Mouse (Mus musculus) MEL (cell line): ENCODE measurements at regions not wholly inside any gene's neighbourhood (a gene's known extent, or its start where the extent isn't known, plus 50 kb on each side); places are given as distances from the start of the nearest gene placed in this dataset.

Experiments
- DNase-seq: peaks from one replicate; pipeline ENCODE4 v3.0.0; 2011; ENCODE audit warnings: low read depth, low spot score
- H3K27ac ChIP-seq: 2 replicates; pipeline ENCODE4 v1.5.1; 2012; ENCODE audit warnings: low read depth, mild to moderate bottlenecking, control low read depth, low read length, moderate library complexity; ENCODE audit not compliant: control insufficient read depth
- H3K27me3 ChIP-seq, 2 experiments: fragments of 150-350 bp in 1 of 2; sonication (generic) in 1 of 2; 2 replicates each; pipeline ENCODE4 v1.6.1; 2012; ENCODE audit warnings: low read length in 2 of 2, mild to moderate bottlenecking in 2 of 2, improper control_type of control experiment in 1 of 2, moderate library complexity in 1 of 2; ENCODE audit not compliant: insufficient read depth in 2 of 2, control insufficient read depth in 1 of 2
- H3K36me3 ChIP-seq, 2 experiments: 2 replicates each; pipeline ENCODE4 v1.6.1; 2012 to 2014; ENCODE audit warnings: low read length in 2 of 2, improper control_type of control experiment in 1 of 2, inconsistent platforms in 1 of 2, mild to moderate bottlenecking in 1 of 2; ENCODE audit not compliant: insufficient read depth in 2 of 2, control insufficient read depth in 1 of 2
- H3K4me1 ChIP-seq, 2 experiments: fragments of 150-350 bp in 1 of 2; sonication (generic) in 1 of 2; 2 replicates each; pipeline ENCODE4 v1.6.1; 2012; ENCODE audit warnings: low read length in 2 of 2, improper control_type of control experiment in 1 of 2, mild to moderate bottlenecking in 1 of 2; ENCODE audit not compliant: insufficient read depth in 2 of 2, control insufficient read depth in 1 of 2
- H3K4me3 ChIP-seq, 2 experiments: fragments of 150-350 bp in 1 of 2; sonication (generic) in 1 of 2; 2 replicates each; pipeline ENCODE4 v1.5.1; 2012; ENCODE audit warnings: low read depth in 2 of 2, low read length in 2 of 2, mild to moderate bottlenecking in 2 of 2, moderate library complexity in 2 of 2, control low read depth in 1 of 2, improper control_type of control experiment in 1 of 2; ENCODE audit not compliant: control insufficient read depth in 1 of 2, insufficient read depth in 1 of 2
- H3K79me2 ChIP-seq: 2 replicates; pipeline ENCODE4 v1.6.1; 2012; ENCODE audit warnings: mild to moderate bottlenecking, low read length, moderate library complexity; ENCODE audit not compliant: control insufficient read depth, poor library complexity, insufficient read depth
- H3K9ac ChIP-seq: 2 replicates; pipeline ENCODE4 v1.6.1; 2012; ENCODE audit warnings: low read depth, mild to moderate bottlenecking, control low read depth, low read length, moderate library complexity; ENCODE audit not compliant: control insufficient read depth, poor library complexity, severe bottlenecking
- H3K9me3 ChIP-seq: fragments of 150-350 bp; sonication (generic); replicated peaks from 2 replicates; pipeline ENCODE4 v1.6.1; 2012; ENCODE audit warnings: mild to moderate bottlenecking, low read length, improper control_type of control experiment, moderate library complexity; ENCODE audit not compliant: insufficient read depth
- BHLHE40 ChIP-seq: IDR thresholded peaks from 2 replicates; pipeline ENCODE4 v1.6.1; 2012; ENCODE audit warnings: low read depth, mild to moderate bottlenecking, inconsistent platforms, low read length, improper control_type of control experiment, borderline replicate concordance
- CTCF ChIP-seq, 3 experiments: IDR thresholded peaks in 2 of 3; conservative IDR thresholded peaks in 1 of 3; 2 replicates each; pipeline ENCODE4 v1.5.1; 2011 to 2012; ENCODE audit warnings: low read length in 3 of 3, low read depth in 2 of 3, mild to moderate bottlenecking in 2 of 3, improper control_type of control experiment in 1 of 3, inconsistent platforms in 1 of 3, mixed read lengths in 1 of 3, moderate library complexity in 1 of 3; ENCODE audit not compliant: control insufficient read depth in 1 of 3, insufficient read depth in 1 of 3, poor library complexity in 1 of 3, severe bottlenecking in 1 of 3
- E2F4 ChIP-seq: IDR thresholded peaks from 2 replicates; pipeline ENCODE4 v1.6.1; 2011; ENCODE audit warnings: low read depth, low read length, improper control_type of control experiment, borderline replicate concordance
- EP300 ChIP-seq, 2 experiments: IDR thresholded peaks; 2 replicates each; pipeline ENCODE4 v1.6.1; 2011; ENCODE audit warnings: improper control_type of control experiment in 2 of 2, low read length in 2 of 2, low read depth in 1 of 2, mild to moderate bottlenecking in 1 of 2
- GABPA ChIP-seq: IDR thresholded peaks from 2 replicates; pipeline ENCODE4 v1.6.1; 2012; ENCODE audit warnings: low read depth, mild to moderate bottlenecking, inconsistent platforms, low read length, improper control_type of control experiment, moderate library complexity
- GATA1 ChIP-seq: IDR thresholded peaks from 2 replicates; pipeline ENCODE4 v1.6.1; 2011; ENCODE audit warnings: low read depth, low read length, improper control_type of control experiment
- HCFC1 ChIP-seq: IDR thresholded peaks from 2 replicates; pipeline ENCODE4 v1.6.1; 2012; ENCODE audit warnings: low read depth, mild to moderate bottlenecking, inconsistent platforms, low read length, improper control_type of control experiment, moderate library complexity
- JUND ChIP-seq: IDR thresholded peaks from 2 replicates; pipeline ENCODE4 v1.6.1; 2011; ENCODE audit warnings: low read depth, mild to moderate bottlenecking, improper control_type of control experiment, low read length
- KAT2A ChIP-seq: conservative IDR thresholded peaks from 2 replicates; pipeline ENCODE4 v1.6.1; 2012; ENCODE audit warnings: low read depth, low read length, improper control_type of control experiment, inconsistent platforms
- MAFK ChIP-seq: IDR thresholded peaks from 2 replicates; pipeline ENCODE4 v1.6.1; 2011; ENCODE audit warnings: low read depth, mild to moderate bottlenecking, low read length, improper control_type of control experiment, borderline replicate concordance
- MAX ChIP-seq: IDR thresholded peaks from 2 replicates; pipeline ENCODE4 v1.6.1; 2011; ENCODE audit warnings: low read length, improper control_type of control experiment
- MEF2A ChIP-seq: IDR thresholded peaks from 2 replicates; pipeline ENCODE4 v1.6.1; 2014; ENCODE audit warnings: low read depth, mild to moderate bottlenecking, inconsistent platforms, low read length, improper control_type of control experiment; ENCODE audit not compliant: poor library complexity, insufficient replicate concordance, severe bottlenecking; ENCODE audit errors: extremely low read depth
- MXI1 ChIP-seq: IDR thresholded peaks from 2 replicates; pipeline ENCODE4 v1.6.1; 2011; ENCODE audit warnings: mild to moderate bottlenecking, low read depth, low read length, improper control_type of control experiment
- MYB ChIP-seq: IDR thresholded peaks from 2 replicates; pipeline ENCODE4 v1.6.1; 2011; ENCODE audit warnings: mild to moderate bottlenecking, low read depth, low read length, improper control_type of control experiment
- MYC ChIP-seq: IDR thresholded peaks from 2 replicates; pipeline ENCODE4 v1.6.1; 2011; ENCODE audit warnings: low read depth, mild to moderate bottlenecking, low read length, improper control_type of control experiment, moderate library complexity
- POLR2A ChIP-seq, 2 experiments: IDR thresholded peaks; 2 replicates each; pipeline ENCODE4 v1.6.1; 2011 to 2012; ENCODE audit warnings: low read length in 2 of 2, mild to moderate bottlenecking in 2 of 2, control low read depth in 1 of 2, improper control_type of control experiment in 1 of 2, low read depth in 1 of 2, moderate library complexity in 1 of 2; ENCODE audit not compliant: control insufficient read depth in 1 of 2, insufficient read depth in 1 of 2, poor library complexity in 1 of 2
- POLR2AphosphoS2 ChIP-seq: IDR thresholded peaks from 2 replicates; pipeline ENCODE4 v1.6.1; 2011; ENCODE audit warnings: low read length, improper control_type of control experiment
- POLR2AphosphoS5 ChIP-seq: IDR thresholded peaks from 2 replicates; pipeline ENCODE4 v1.6.1; 2012; ENCODE audit warnings: low read depth, borderline replicate concordance, mild to moderate bottlenecking, inconsistent platforms, low read length, moderate library complexity, mixed read lengths
- RAD21 ChIP-seq: IDR thresholded peaks from 2 replicates; pipeline ENCODE4 v1.6.1; 2011; ENCODE audit warnings: mild to moderate bottlenecking, low read depth, low read length, improper control_type of control experiment
- RCOR1 ChIP-seq: IDR thresholded peaks from 2 replicates; pipeline ENCODE4 v1.6.1; 2012; ENCODE audit warnings: low read depth, mild to moderate bottlenecking, inconsistent platforms, low read length, improper control_type of control experiment
- SMC3 ChIP-seq: IDR thresholded peaks from 2 replicates; pipeline ENCODE4 v1.6.1; 2011; ENCODE audit warnings: low read depth, low read length, improper control_type of control experiment
- TAL1 ChIP-seq: IDR thresholded peaks from 2 replicates; pipeline ENCODE4 v1.6.1; 2012; ENCODE audit warnings: mild to moderate bottlenecking, inconsistent platforms, low read length, moderate library complexity, mixed read lengths
- TBP ChIP-seq: IDR thresholded peaks from 2 replicates; pipeline ENCODE4 v1.8.0; 2011; ENCODE audit warnings: low read depth, low read length, improper control_type of control experiment
- TCF12 ChIP-seq: IDR thresholded peaks from 2 replicates; pipeline ENCODE4 v1.6.1; 2014; ENCODE audit warnings: low read depth, mild to moderate bottlenecking, inconsistent platforms, low read length, improper control_type of control experiment, moderate library complexity
- UBTF ChIP-seq: IDR thresholded peaks from 2 replicates; pipeline ENCODE4 v1.6.1; 2012; ENCODE audit warnings: low read depth, mild to moderate bottlenecking, inconsistent platforms, low read length, improper control_type of control experiment, moderate library complexity, borderline replicate concordance; ENCODE audit not compliant: insufficient read depth
- USF1 ChIP-seq: IDR thresholded peaks from 2 replicates; pipeline ENCODE4 v1.6.1; 2014; ENCODE audit warnings: low read depth, mild to moderate bottlenecking, inconsistent platforms, low read length, improper control_type of control experiment, moderate library complexity
- USF2 ChIP-seq, 2 experiments: IDR thresholded peaks; 2 replicates each; pipeline ENCODE4 v1.6.1; 2011 to 2012; ENCODE audit warnings: improper control_type of control experiment in 2 of 2, low read length in 2 of 2, borderline replicate concordance in 1 of 2, inconsistent platforms in 1 of 2, low read depth in 1 of 2, mild to moderate bottlenecking in 1 of 2; ENCODE audit not compliant: insufficient read depth in 1 of 2
- ZC3H11A ChIP-seq: IDR thresholded peaks from 2 replicates; pipeline ENCODE4 v1.6.1; 2012; ENCODE audit warnings: low read depth, mild to moderate bottlenecking, inconsistent platforms, low read length, improper control_type of control experiment
- ZKSCAN1 ChIP-seq: IDR thresholded peaks from 2 replicates; pipeline ENCODE4 v1.6.1; 2012; ENCODE audit warnings: low read depth, mild to moderate bottlenecking, inconsistent platforms, low read length, improper control_type of control experiment, moderate library complexity
- ZMIZ1 ChIP-seq: IDR thresholded peaks from 2 replicates; pipeline ENCODE4 v1.6.1; 2012; ENCODE audit warnings: low read depth, mild to moderate bottlenecking, inconsistent platforms, low read length, improper control_type of control experiment, moderate library complexity
- ZNF384 ChIP-seq: IDR thresholded peaks from 2 replicates; pipeline ENCODE4 v1.6.1; 2012; ENCODE audit warnings: low read depth, mild to moderate bottlenecking, inconsistent platforms, low read length, improper control_type of control experiment

GRCm38 (mm10) chr15:25069701-25070100 lies 343.9 kb downstream of the Basp1 start:
- H3K27ac ChIP-seq = no peak overlapping the region
- H3K4me1 ChIP-seq = no peaks in the 10 kb centered on the region
- TF ChIP-seq JUND = no peak
- no peak for TF ChIP-seq GATA1
- TF ChIP-seq HCFC1 = no peak
- TF ChIP-seq ZNF384 = no peak
- no peak for TF ChIP-seq KAT2A
- TF ChIP-seq MYB = no peak
- no peak for TF ChIP-seq ZKSCAN1
- no peak for TF ChIP-seq TCF12
- no peak for TF ChIP-seq UBTF
- TF ChIP-seq USF1 = no peak
- TF ChIP-seq MEF2A = no peak
- no peak for TF ChIP-seq POLR2A (IDR thresholded peaks at IDR 0.05; ENCODE audit: control insufficient read depth in 1 of 2, insufficient read depth in 1 of 2, low read depth in 1 of 2, low read length in 2 of 2, poor library complexity in 1 of 2)
- TF ChIP-seq MAX = no peak
- no peak for TF ChIP-seq CTCF (IDR thresholded peaks at IDR 0.05 in 2 of 3, conservative IDR thresholded peaks at IDR 0.05 in 1 of 3; ENCODE audit: control insufficient read depth in 1 of 3, insufficient read depth in 1 of 3, low read depth in 2 of 3, low read length in 3 of 3, poor library complexity in 1 of 3, severe bottlenecking in 1 of 3)
- TF ChIP-seq POLR2AphosphoS2 = no peak
- TF ChIP-seq USF2 (IDR thresholded peaks at IDR 0.05; ENCODE audit: borderline replicate concordance in 1 of 2, insufficient read depth in 1 of 2, low read depth in 1 of 2, low read length in 2 of 2) = no peak
- no peak for TF ChIP-seq MAFK
- H3K79me2 ChIP-seq = no peaks in the 10 kb centered on the region
- no peaks in the 10 kb centered on the region for H3K27me3 ChIP-seq
- no peaks in the 10 kb centered on the region for H3K9me3 ChIP-seq
- H3K36me3 ChIP-seq = no peaks in the 10 kb centered on the region
- H3K4me3 ChIP-seq = no peak overlapping the region
- DNase-seq = no peak
- H3K9ac ChIP-seq = no peak overlapping the region

- Histone ChIP-seq H3K9ac (no peak overlapping the region), H3K4me3 (no peak overlapping the region), H3K27ac (no peak overlapping the region), H3K9me3 (no peaks in the 10 kb centered on the region), H3K79me2 (no peaks in the 10 kb centered on the region), H3K4me1 (no peaks in the 10 kb centered on the region), H3K27me3 (no peaks in the 10 kb centered on the region), H3K36me3 (no peaks in the 10 kb centered on the region)
- DNase-seq = no peak
- TF ChIP-seq UBTF (no peak), RAD21 (no peak), GABPA (no peak), ZMIZ1 (no peak), SMC3 (no peak), POLR2A (IDR thresholded peaks at IDR 0.05; ENCODE audit: control insufficient read depth in 1 of 2, insufficient read depth in 1 of 2, low read depth in 1 of 2, low read length in 2 of 2, poor library complexity in 1 of 2) (no peak), HCFC1 (no peak), POLR2AphosphoS5 (no peak), E2F4 (no peak), MAX (no peak), MYC (no peak), EP300 (IDR thresholded peaks at IDR 0.05; ENCODE audit: low read depth in 1 of 2, low read length in 2 of 2) (no peak), MXI1 (no peak), TAL1 (no peak), TBP (no peak), BHLHE40 (no peak), ZC3H11A (no peak), RCOR1 (no peak)
Measured at GRCm38 (mm10) chr15:25059347-25059746, 354.2 kb downstream of the Basp1 start.
